Mouse (Mus musculus): ENCODE measurements at regions not wholly inside any gene's neighbourhood (a gene's known extent, or its start where the extent isn't known, plus 50 kb on each side); places are given as distances from the start of the nearest gene placed in this dataset.

DNA sequence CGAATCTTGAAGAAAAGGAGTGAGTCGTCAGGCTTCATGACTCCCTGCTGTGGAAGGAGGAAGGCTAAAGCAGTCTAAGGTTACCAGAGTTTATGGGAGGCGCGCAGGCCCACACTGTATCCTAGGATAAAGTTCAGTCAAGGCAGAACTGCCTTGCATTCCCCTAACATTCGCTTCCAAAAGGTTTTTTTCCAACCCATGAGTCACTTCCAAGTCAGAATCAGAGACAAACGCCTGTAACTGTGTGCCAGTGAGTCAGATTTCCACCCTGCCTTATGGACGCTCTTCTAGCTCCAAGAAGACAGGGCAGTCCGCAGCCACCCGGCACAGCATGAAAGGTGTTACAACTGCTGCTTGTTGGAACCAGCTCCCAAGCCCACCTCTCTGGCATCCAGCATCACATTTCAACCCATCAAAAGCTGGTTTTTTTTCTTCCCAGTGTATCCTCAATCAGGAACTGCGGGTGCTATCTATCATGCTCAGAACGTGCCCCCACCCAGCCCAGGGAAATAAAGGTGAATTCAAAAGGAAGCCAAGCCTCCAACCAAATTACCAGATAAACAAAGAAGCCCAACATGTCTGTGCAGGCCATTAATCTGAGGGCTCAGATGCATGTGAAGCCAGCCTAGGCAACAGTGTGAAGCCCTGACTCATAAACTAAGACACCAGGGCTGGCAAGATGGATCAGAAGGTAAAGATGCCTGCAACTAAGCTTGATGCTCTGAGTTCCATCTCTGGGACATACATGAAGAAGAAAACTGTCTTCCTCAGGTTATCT lies 138.2 kb upstream of the Tbl1xr1 start:
- H3K36me3 ChIP-seq (replicated peaks; ENCODE audit: control insufficient read depth, insufficient read depth, low read depth) = no peaks in the 10 kb centered on the region
- no peak for TF ChIP-seq EP300 (IDR thresholded peaks at IDR 0.05; ENCODE audit: low read depth)
- TF ChIP-seq CTCF (IDR thresholded peaks at IDR 0.05; ENCODE audit: low read depth) = no peak
- H3K27ac ChIP-seq = no peak overlapping the region
- 56% methylated on average over 11 of the region's 11 CpGs for WGBS (ENCODE audit: insufficient replicate concordance)
- no peak overlapping the region for H3K4me3 ChIP-seq (ENCODE audit: insufficient read depth in 1 of 2, low read depth in 2 of 2, low read length in 2 of 2)
- no peak overlapping the region for H3K9ac ChIP-seq (replicated peaks)
- H3K27me3 ChIP-seq (ENCODE audit: control insufficient read depth, insufficient read depth, low read length) = no peaks in the 10 kb centered on the region
- DNase-seq (ENCODE audit: low read depth in 3 of 3, low spot score in 3 of 3) = no peak
- H3K4me2 ChIP-seq (ENCODE audit: low read depth) = no peak overlapping the region
- H3K4me1 ChIP-seq (replicated peaks; ENCODE audit: control insufficient read depth in 2 of 2, insufficient read depth in 2 of 2, low read length in 1 of 2) = peaks cover 9 to 27% of the 10 kb centered on the region in 2 experiments; a peak in 3 of 4 replicates
- no peak for ATAC-seq (ENCODE audit: insufficient read depth)
- H3K9me3 ChIP-seq (ENCODE audit: control insufficient read depth, low read length) = no peaks in the 10 kb centered on the region

- Histone ChIP-seq H3K4me2 (ENCODE audit: low read depth) (no peak overlapping the region), H3K9ac (replicated peaks) (no peak overlapping the region), H3K4me1 (replicated peaks; ENCODE audit: control insufficient read depth in 2 of 2, insufficient read depth in 2 of 2, low read length in 1 of 2) (peaks cover 9 to 26% of the 10 kb centered on the region in 2 experiments; a peak in 3 of 4 replicates), H3K27me3 (ENCODE audit: control insufficient read depth, insufficient read depth, low read length) (no peaks in the 10 kb centered on the region), H3K4me3 (ENCODE audit: insufficient read depth in 1 of 2, low read depth in 2 of 2, low read length in 2 of 2) (no peak overlapping the region), H3K36me3 (replicated peaks; ENCODE audit: control insufficient read depth, insufficient read depth, low read depth) (no peaks in the 10 kb centered on the region), H3K27ac (no peak overlapping the region), H3K9me3 (ENCODE audit: control insufficient read depth, low read length) (no peaks in the 10 kb centered on the region)
- TF ChIP-seq EP300 (IDR thresholded peaks at IDR 0.05; ENCODE audit: low read depth) (no peak), CTCF (IDR thresholded peaks at IDR 0.05; ENCODE audit: low read depth) (no peak)
- WGBS (ENCODE audit: insufficient replicate concordance) = 25% methylated on average over 6 of the region's 6 CpGs
- DNase-seq (ENCODE audit: low read depth in 3 of 3, low spot score in 3 of 3) (no peak), ATAC-seq (ENCODE audit: insufficient read depth) (no peak)
Observed at GRCm38 (mm10) chr3:21939738-21940137, 136.7 kb upstream of the Tbl1xr1 start.

- Histone ChIP-seq H3K9ac (replicated peaks) (no peak overlapping the region), H3K27ac (no peak overlapping the region), H3K9me3 (ENCODE audit: control insufficient read depth, low read length) (no peaks in the 10 kb centered on the region), H3K4me3 (ENCODE audit: insufficient read depth in 1 of 2, low read depth in 2 of 2, low read length in 2 of 2) (no peak overlapping the region), H3K36me3 (replicated peaks; ENCODE audit: control insufficient read depth, insufficient read depth, low read depth) (no peaks in the 10 kb centered on the region), H3K4me2 (ENCODE audit: low read depth) (no peak overlapping the region), H3K4me1 (replicated peaks; ENCODE audit: control insufficient read depth in 2 of 2, insufficient read depth in 2 of 2, low read length in 1 of 2) (peaks cover 3 to 16% of the 10 kb centered on the region in 2 experiments; a peak in 3 of 4 replicates), H3K27me3 (ENCODE audit: control insufficient read depth, insufficient read depth, low read length) (no peaks in the 10 kb centered on the region)
- DNase-seq (ENCODE audit: low read depth in 3 of 3, low spot score in 3 of 3) = no peak
- TF ChIP-seq EP300 (IDR thresholded peaks at IDR 0.05; ENCODE audit: low read depth) (no peak), CTCF (IDR thresholded peaks at IDR 0.05; ENCODE audit: low read depth) (no peak)
- ATAC-seq (ENCODE audit: insufficient read depth) = no peak
- WGBS (ENCODE audit: insufficient replicate concordance) = 53% methylated on average over 2 of the region's 2 CpGs
Observed at GRCm38 (mm10) chr3:21941596-21941995, 134.9 kb upstream of the Tbl1xr1 start.

DNA sequence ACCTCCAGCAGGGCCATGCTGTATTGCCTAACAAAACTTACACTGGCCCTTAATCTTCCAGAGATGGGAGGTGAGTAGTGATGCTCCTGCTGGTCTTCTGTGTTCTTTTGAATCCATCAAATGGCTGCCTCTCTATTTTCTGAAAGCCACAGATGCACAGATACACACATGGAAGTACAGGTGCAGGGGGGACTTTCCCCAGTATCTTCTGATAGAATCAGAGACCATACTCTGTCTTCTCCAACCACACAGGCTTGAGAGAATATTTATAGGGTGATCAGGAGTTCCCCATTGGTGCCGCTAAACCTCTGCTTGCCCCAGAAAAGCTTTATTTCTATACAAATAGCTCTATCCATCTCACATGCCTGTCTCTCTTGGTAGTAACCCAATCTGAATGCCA lies 133.5 kb upstream of the Tbl1xr1 start:
- Histone ChIP-seq H3K4me1 (replicated peaks; ENCODE audit: control insufficient read depth in 2 of 2, insufficient read depth in 2 of 2, low read length in 1 of 2) (peaks cover 0 to 4% of the 10 kb centered on the region in 2 experiments; a peak in 2 of 4 replicates), H3K27ac (no peak overlapping the region), H3K9ac (replicated peaks) (no peak overlapping the region), H3K4me2 (ENCODE audit: low read depth) (no peak overlapping the region), H3K27me3 (ENCODE audit: control insufficient read depth, insufficient read depth, low read length) (no peaks in the 10 kb centered on the region), H3K36me3 (replicated peaks; ENCODE audit: control insufficient read depth, insufficient read depth, low read depth) (no peaks in the 10 kb centered on the region), H3K4me3 (ENCODE audit: insufficient read depth in 1 of 2, low read depth in 2 of 2, low read length in 2 of 2) (no peak overlapping the region), H3K9me3 (ENCODE audit: control insufficient read depth, low read length) (no peaks in the 10 kb centered on the region)
- TF ChIP-seq EP300 (IDR thresholded peaks at IDR 0.05; ENCODE audit: low read depth) = no peak
- TF ChIP-seq CTCF (IDR thresholded peaks at IDR 0.05; ENCODE audit: low read depth) = no peak
- whole genome bisulfite sequencing (ENCODE audit: insufficient replicate concordance) = 84% methylated on average over 1 of the region's 1 CpGs
- DNase-seq (ENCODE audit: low read depth in 3 of 3, low spot score in 3 of 3) (no peak), ATAC-seq (ENCODE audit: insufficient read depth) (no peak)

- H3K9ac ChIP-seq (replicated peaks) = no peak overlapping the region
- H3K4me3 ChIP-seq (ENCODE audit: insufficient read depth in 1 of 2, low read depth in 2 of 2, low read length in 2 of 2) = no peak overlapping the region
- TF ChIP-seq EP300 (IDR thresholded peaks at IDR 0.05; ENCODE audit: low read depth) = no peak
- no peak for TF ChIP-seq CTCF (IDR thresholded peaks at IDR 0.05; ENCODE audit: low read depth)
- WGBS (ENCODE audit: insufficient replicate concordance) = 47% methylated on average over 4 of the region's 4 CpGs
- H3K36me3 ChIP-seq (replicated peaks; ENCODE audit: control insufficient read depth, insufficient read depth, low read depth) = no peaks in the 10 kb centered on the region
- H3K27ac ChIP-seq = no peak overlapping the region
- H3K4me1 ChIP-seq (replicated peaks; ENCODE audit: control insufficient read depth in 2 of 2, insufficient read depth in 2 of 2, low read length in 1 of 2) = no peaks in the 10 kb centered on the region
- H3K9me3 ChIP-seq (ENCODE audit: control insufficient read depth, low read length) = no peaks in the 10 kb centered on the region
- H3K27me3 ChIP-seq (ENCODE audit: control insufficient read depth, insufficient read depth, low read length) = no peaks in the 10 kb centered on the region
- DNase-seq (ENCODE audit: low read depth in 3 of 3, low spot score in 3 of 3) = no peak
- ATAC-seq (ENCODE audit: insufficient read depth) = no peak
- no peak overlapping the region for H3K4me2 ChIP-seq (ENCODE audit: low read depth)
Observed at GRCm38 (mm10) chr3:21945775-21946174, 130.7 kb upstream of the Tbl1xr1 start.

Measured in liver, embryonic 14.5 days (tissue).